ENCODE assay signal across 23 mouse cellular contexts in genomic region chr11:11895479-11895878, GRCm38 (mm10).
"Had no signal": no experiment of that assay in that cellular context is flagged by ENCODE, and none has a peak within 500 bp of the region (broad histone marks: within the 10 kb centered on the region; RNA-seq: fewer than 3 reads in every experiment).

No protein-coding gene starts in this region.

- ATAC-seq: hindbrain, embryonic 16.5 days; inflammation-experienced regulatory T-cells, adult 6 months; intestine, embryonic 16.5 days had no signal

- H3K4me2 ChIP-seq: heart, embryonic 12.5 days; hindbrain, embryonic 12.5 days; hindbrain, embryonic 14.5 days; limb, embryonic 12.5 days; liver, embryonic 11.5 days had no signal

- H3K27me3 ChIP-seq: heart, embryonic 12.5 days; hindbrain, embryonic 12.5 days; limb, embryonic 12.5 days had no signal

- H3K36me3 ChIP-seq: heart, embryonic 12.5 days; hindbrain, embryonic 10.5 days; hindbrain, embryonic 12.5 days; limb, embryonic 10.5 days; limb, embryonic 12.5 days had no signal

- H3K27ac ChIP-seq: gastrocnemius, adult 2 months; hindbrain, embryonic 10.5 days; hindbrain, embryonic 12.5 days; hindbrain, embryonic 14.5 days; layer of hippocampus, adult 2 months; left cerebral cortex, adult 2 months; limb, embryonic 10.5 days; limb, embryonic 12.5 days had no signal

- H3K9ac ChIP-seq: heart, embryonic 12.5 days; hindbrain, embryonic 12.5 days; hindbrain, embryonic 14.5 days; limb, embryonic 12.5 days had no signal

- H3K9me3 ChIP-seq: hindbrain, embryonic 10.5 days; hindbrain, embryonic 12.5 days; limb, embryonic 10.5 days; limb, embryonic 12.5 days had no signal

- DNase-seq: gastrocnemius, adult 2 months; gastrocnemius, postnatal 10 days; gastrocnemius, postnatal 25 days; heart, adult 18-20 months; heart, postnatal 10 days; heart, postnatal 4 days; kidney, adult 18-20 months; kidney, adult 8-10 months; kidney, postnatal 10 days; kidney, postnatal 25 days; kidney, postnatal 4 days had no signal

- H3K4me3 ChIP-seq: gastrocnemius, adult 2 months; heart, embryonic 12.5 days; hindbrain, embryonic 10.5 days; hindbrain, embryonic 12.5 days; layer of hippocampus, adult 2 months; left cerebral cortex, adult 2 months; limb, embryonic 10.5 days; limb, embryonic 12.5 days had no signal

- H3K4me1 ChIP-seq: limb, embryonic 10.5 days; limb, embryonic 12.5 days had no signal
